Mouse (Mus musculus): ENCODE data around the gene Sstr2. TPM values are rescaled to one million over a fixed set of nuclear protein-coding genes. Genes with fewer than 3 reads are reported as not detected.

The Sstr2 gene
- total RNA-seq, 2 experiments from 2014 or later = 30.1 to 34.4 TPM

GRCm38 (mm10) chr11:113617132-113617911 lies 1.8 kb upstream of the Sstr2 start:
- intact Hi-C loops (cut with DNase I) = no loop called here
- DNase-seq (ENCODE audit: low spot score in 2 of 2) = peak; percentile 61 to 71

GRCm38 (mm10) chr11:113618303-113618671 lies 855 bp upstream of the Sstr2 start:
- intact Hi-C loops (cut with DNase I) = loop anchor here (2.0 kb wide), 1 partner anchor 321 kb away; no protein-coding TSS in a partner anchor
- DNase-seq (ENCODE audit: low spot score in 2 of 2) = no peak

GRCm38 (mm10) chr11:113619420-113620080 lies 408 bp downstream of the Sstr2 start:
- no peak for DNase-seq (ENCODE audit: low spot score in 2 of 2)
- intact Hi-C loops (cut with DNase I) = loop anchor here (2.0 kb wide), 1 partner anchor 323 kb away; no protein-coding TSS in a partner anchor

- DNase-seq (ENCODE audit: low spot score in 2 of 2) = no peak
- intact Hi-C loops (cut with DNase I) = no loop called here
Observed at GRCm38 (mm10) chr11:113621001-113621400, 1.9 kb downstream of the Sstr2 start.

GRCm38 (mm10) chr11:113622028-113622427 lies 2.9 kb downstream of the Sstr2 start:
- intact Hi-C loops (cut with DNase I) = no loop called here

GRCm38 (mm10) chr11:113625437-113625836 lies 6.3 kb downstream of the Sstr2 start:
- DNase-seq (ENCODE audit: low spot score in 2 of 2) = no peak
- intact Hi-C loops (cut with DNase I) = loop anchor here (5.0 kb wide), 1 partner anchor 453 kb away; no protein-coding TSS in a partner anchor

More at GRCm38 (mm10) chr11:113622028-113622427, 2.9 kb downstream of the Sstr2 start:
- DNase-seq (ENCODE audit: low spot score in 2 of 2) = no peak

GRCm38 (mm10) chr11:113627785-113628184 lies 8.6 kb downstream of the Sstr2 start:
- no peak for DNase-seq (ENCODE audit: low spot score in 2 of 2)

GRCm38 (mm10) chr11:113630642-113631041 lies 11.5 kb downstream of the Sstr2 start:
- intact Hi-C loops (cut with DNase I) = loop anchor here (2.0 kb wide), 1 partner anchor 334 kb away; no protein-coding TSS in a partner anchor
- DNase-seq (ENCODE audit: low spot score in 2 of 2) = peak in 1 of 2 experiments; percentile 27

More at GRCm38 (mm10) chr11:113627785-113628184, 8.6 kb downstream of the Sstr2 start:
- intact Hi-C loops (cut with DNase I) = loop anchor here (5.0 kb wide), 1 partner anchor 455 kb away; no protein-coding TSS in a partner anchor

GRCm38 (mm10) chr11:113631302-113631701 lies 12.2 kb downstream of the Sstr2 start:
- intact Hi-C loops (cut with DNase I) = loop anchor here (2.0 kb wide), 1 partner anchor 335 kb away; no protein-coding TSS in a partner anchor
- DNase-seq (ENCODE audit: low spot score in 2 of 2) = no peak

GRCm38 (mm10) chr11:113631862-113632261 lies 12.7 kb downstream of the Sstr2 start:
- intact Hi-C loops (cut with DNase I) = loop anchor here (2.0 kb wide), 1 partner anchor 335 kb away; no protein-coding TSS in a partner anchor
- no peak for DNase-seq (ENCODE audit: low spot score in 2 of 2)

GRCm38 (mm10) chr11:113632303-113632702 lies 13.2 kb downstream of the Sstr2 start:
- DNase-seq (ENCODE audit: low spot score in 2 of 2) = no peak
- intact Hi-C loops (cut with DNase I) = no loop called here

- intact Hi-C loops (cut with DNase I) = no loop called here
- DNase-seq (ENCODE audit: low spot score in 2 of 2) = no peak
Observed at GRCm38 (mm10) chr11:113633398-113633797, 14.3 kb downstream of the Sstr2 start.

- intact Hi-C loops (cut with DNase I) = no loop called here
- no peak for DNase-seq (ENCODE audit: low spot score in 2 of 2)
Observed at GRCm38 (mm10) chr11:113634699-113635121, 15.6 kb downstream of the Sstr2 start.

- intact Hi-C loops (cut with DNase I) = no loop called here
- DNase-seq (ENCODE audit: low spot score in 2 of 2) = no peak
Observed at GRCm38 (mm10) chr11:113638680-113639079, 19.5 kb downstream of the Sstr2 start.

GRCm38 (mm10) chr11:113645181-113645580 lies 26.0 kb downstream of the Sstr2 start:
- intact Hi-C loops (cut with DNase I) = no loop called here
- no peak for DNase-seq (ENCODE audit: low spot score in 2 of 2)

- intact Hi-C loops (cut with DNase I) = loop anchor here (1.0 to 2.0 kb wide), 2 partner anchors 35 to 163 kb away; no protein-coding TSS in a partner anchor
- DNase-seq (ENCODE audit: low spot score in 2 of 2) = peak; percentile 73 to 79
Observed at GRCm38 (mm10) chr11:113648152-113648551, 29.0 kb downstream of the Sstr2 start.

GRCm38 (mm10) chr11:113648690-113649352 lies 29.7 kb downstream of the Sstr2 start, which contains the start of gene Cog1:
Cog1 (plus strand) TSS chr11:113649169.
- intact Hi-C loops (cut with DNase I) = loop anchor here (1.0 to 2.0 kb wide), 2 partner anchors 34 to 162 kb away; no protein-coding TSS in a partner anchor
- DNase-seq (ENCODE audit: low spot score in 2 of 2) = no peak

GRCm38 (mm10) chr11:113649353-113650210 lies 30.4 kb downstream of the Sstr2 start, which contains the start of gene Slc39a11:
Slc39a11 (minus strand) TSS chr11:113650079.
- peak; percentile 58 to 71 for DNase-seq (ENCODE audit: low spot score in 2 of 2)
- intact Hi-C loops (cut with DNase I) = loop anchor here (2.0 kb wide), 1 partner anchor 33 kb away; no protein-coding TSS in a partner anchor
